Mouse (Mus musculus) B cell, adult 2 months (primary cell): ENCODE results near the gene Pde9a.

Source experiments
- DNase-seq, 2 experiments: peaks; one replicate each; pipeline ENCODE4 v3.0.0; 2022

Gene Pde9a

GRCm38 (mm10) chr17:31470766-31471418 is 84.9 kb downstream of the Pde9a start:
- DNase-seq, result no peak

- DNase-seq, result no peak
Observed at GRCm38 (mm10) chr17:31474388-31474787, 88.4 kb downstream of the Pde9a start.

GRCm38 (mm10) chr17:31478606-31479005 is 92.6 kb downstream of the Pde9a start:
- DNase-seq, result no peak

GRCm38 (mm10) chr17:31479108-31479844 is 93.3 kb downstream of the Pde9a start:
- DNase-seq, result no peak

GRCm38 (mm10) chr17:31486616-31487198 is 100.7 kb downstream of the Pde9a start:
- no peak for DNase-seq

- no peak for DNase-seq
Observed at GRCm38 (mm10) chr17:31487433-31488060, 101.5 kb downstream of the Pde9a start.

GRCm38 (mm10) chr17:31491355-31491754 is 105.3 kb downstream of the Pde9a start:
- no peak for DNase-seq

GRCm38 (mm10) chr17:31492416-31492815 is 106.4 kb downstream of the Pde9a start:
- DNase-seq, result peak; percentile 77

GRCm38 (mm10) chr17:31494989-31495388 is 109.0 kb downstream of the Pde9a start:
- DNase-seq, result no peak

GRCm38 (mm10) chr17:31497726-31498125 is 111.7 kb downstream of the Pde9a start:
- no peak for DNase-seq

GRCm38 (mm10) chr17:31499725-31500124 is 113.7 kb downstream of the Pde9a start:
- no peak for DNase-seq

GRCm38 (mm10) chr17:31500416-31500815 is 114.4 kb downstream of the Pde9a start:
- DNase-seq, result no peak

GRCm38 (mm10) chr17:31500908-31501307 is 114.9 kb downstream of the Pde9a start:
- DNase-seq, result no peak

- no peak for DNase-seq
Observed at GRCm38 (mm10) chr17:31502261-31502927, 116.4 kb downstream of the Pde9a start.

GRCm38 (mm10) chr17:31503337-31503736 is 117.3 kb downstream of the Pde9a start:
- DNase-seq, result no peak

- no peak for DNase-seq
Observed at GRCm38 (mm10) chr17:31503936-31504335, 117.9 kb downstream of the Pde9a start.

GRCm38 (mm10) chr17:31505013-31505412 is 119.0 kb downstream of the Pde9a start:
- no peak for DNase-seq

- no peak for DNase-seq
Observed at GRCm38 (mm10) chr17:31506282-31506681, 120.3 kb downstream of the Pde9a start.

GRCm38 (mm10) chr17:31510944-31511343 is 124.9 kb downstream of the Pde9a start:
- DNase-seq, result no peak

GRCm38 (mm10) chr17:31511792-31512495 is 125.9 kb downstream of the Pde9a start:
- peak; percentile 89 to 91 for DNase-seq

GRCm38 (mm10) chr17:31512593-31512992 is 126.6 kb downstream of the Pde9a start:
- no peak for DNase-seq

- no peak for DNase-seq
Observed at GRCm38 (mm10) chr17:31514696-31515095, 128.7 kb downstream of the Pde9a start.
